Mouse (Mus musculus) stomach, embryonic 16.5 days (tissue): ENCODE data around the gene Smpd4. TPM values are rescaled to one million over a fixed set of nuclear protein-coding genes. Genes with fewer than 3 reads are reported as not detected.
A peak's percentile ranks its signal among the peaks of the same experiment; 100 is the strongest.
"Not testable (repeated sequence)": the region's sequence is repeated elsewhere in the genome, so short reads cannot be mapped to it uniquely, and the experiment has no call there.

Experiments used
- ATAC-seq: fragments of 200-750 bp; cut with Nextera tagmentation; 2 replicates; pipeline ENCODE4 v1.8.0; 2017; ENCODE audit warnings: moderate number of reproducible peaks, moderate TSS enrichment; ENCODE audit not compliant: insufficient read depth, low FRiP score
- H3K27ac ChIP-seq: fragments of 300-500 bp; sonication (generic); 2 replicates; pipeline ENCODE4 v1.5.1; 2014; ENCODE audit warnings: low read length
- H3K27me3 ChIP-seq: fragments of 300-500 bp; sonication (generic); 2 replicates; pipeline ENCODE4 v1.6.1; 2014; ENCODE audit warnings: low read length, control low read depth, mixed read lengths; ENCODE audit not compliant: control insufficient read depth, insufficient read depth
- H3K36me3 ChIP-seq: fragments of 300-500 bp; sonication (generic); 2 replicates; pipeline ENCODE4 v1.6.1; 2014; ENCODE audit warnings: low read length; ENCODE audit not compliant: control insufficient read depth, insufficient read depth
- H3K4me1 ChIP-seq: fragments of 300-500 bp; sonication (generic); 2 replicates; pipeline ENCODE4 v1.6.1; 2014; ENCODE audit warnings: low read length, control low read depth, mixed read lengths; ENCODE audit not compliant: control insufficient read depth, insufficient read depth
- H3K4me2 ChIP-seq: fragments of 300-500 bp; sonication (generic); 2 replicates; pipeline ENCODE4 v1.6.1; 2014; ENCODE audit warnings: low read depth, low read length, mixed read lengths
- H3K4me3 ChIP-seq: fragments of 300-500 bp; sonication (generic); replicated peaks from 2 replicates; pipeline ENCODE4 v1.5.1; 2014; ENCODE audit warnings: mild to moderate bottlenecking, low read length
- H3K9ac ChIP-seq: fragments of 300-500 bp; sonication (generic); 2 replicates; pipeline ENCODE4 v1.6.1; 2014; ENCODE audit warnings: low read length
- H3K9me3 ChIP-seq: fragments of 300-500 bp; sonication (generic); replicated peaks from 2 replicates; pipeline ENCODE4 v1.6.1; 2016; ENCODE audit warnings: low read length, control low read depth; ENCODE audit not compliant: control insufficient read depth
- WGBS: fragments of 180-500 bp; shearing (Covaris S2); extraction: QIAGEN DNeasy Blood & Tissue Kit; methylation state at CpG from one replicate; pipeline ENCODE4 v1.1.7; 2014; 5-methylcytosine and 5-hydroxymethylcytosine counted together
- polyA plus RNA-seq: library from polyadenylated mRNA; unstranded; fragments of >200 nt; fragmentation: Nextera tagmentation; extraction: Ambion mirVana; gene quantifications from 2 replicates; pipeline ENCODE4 v1.2.1, GENCODE M21; 2015

Smpd4 gene
- polyA plus RNA-seq, 1 experiment from 2014 or later, result 25.3 TPM

DNA sequence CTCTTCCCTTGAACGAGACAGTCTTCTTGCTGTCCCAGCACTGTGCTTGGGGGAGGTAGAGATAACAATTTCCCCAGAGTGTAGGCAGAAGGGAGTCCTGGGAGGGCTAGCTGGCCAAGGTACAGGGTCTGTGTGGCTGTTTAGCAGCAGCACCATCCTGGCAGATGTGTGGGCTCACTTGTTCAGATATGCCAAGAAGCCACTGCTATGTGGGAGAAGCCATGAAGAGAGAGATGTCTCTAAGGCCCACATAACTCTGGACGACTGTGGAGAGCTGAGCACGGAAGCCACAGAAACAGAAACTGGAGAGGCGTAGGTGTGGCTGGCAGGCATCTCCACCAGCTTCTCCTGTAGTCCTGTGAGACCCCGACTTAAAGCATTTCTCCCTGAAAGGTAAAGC, 13.5 kb upstream of the Smpd4 start:
- Histone ChIP-seq H3K4me3 (no peak overlapping the region), H3K27me3 (no peaks in the 10 kb centered on the region), H3K4me1 (no peaks in the 10 kb centered on the region), H3K27ac (no peak overlapping the region), H3K9ac (no peak overlapping the region), H3K36me3 (no peaks in the 10 kb centered on the region), H3K9me3 (0 out of 2 replicates have a peak, but pooled peaks cover 3% of the 10 kb centered on the region), H3K4me2 (no peak overlapping the region)
- ATAC-seq, result no peak
- WGBS, result 81% methylated on average over 5 of the region's 5 CpGs

DNA sequence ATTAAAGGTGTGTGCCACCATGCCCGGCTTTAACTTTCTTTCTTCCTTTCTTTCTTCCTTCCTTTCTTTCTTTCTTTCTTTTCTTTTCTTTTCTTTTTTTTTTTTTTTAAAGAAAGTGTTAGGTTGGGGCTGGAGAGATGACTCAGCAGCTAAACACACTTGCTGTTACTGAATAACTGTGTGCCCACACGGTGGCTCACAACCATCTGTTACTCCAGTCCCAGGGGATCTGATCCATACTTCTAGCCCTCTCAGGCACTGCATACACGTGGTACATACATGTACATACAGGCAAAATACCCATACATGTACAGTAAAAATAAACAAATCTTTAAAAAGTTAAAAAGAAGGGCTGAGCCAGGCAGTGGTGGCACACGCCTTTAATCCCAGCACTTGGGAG, 7.8 kb upstream of the Smpd4 start:
- no peaks in the 10 kb centered on the region for H3K4me1 ChIP-seq
- ATAC-seq, result no peak
- H3K9me3 ChIP-seq, result 0 out of 2 replicates have a peak, but pooled peaks cover 3% of the 10 kb centered on the region
- no peaks in the 10 kb centered on the region for H3K27me3 ChIP-seq
- no peak overlapping the region for H3K9ac ChIP-seq
- WGBS, result 68% methylated on average over 4 of the region's 4 CpGs
- no peak overlapping the region for H3K27ac ChIP-seq
- no peak overlapping the region for H3K4me3 ChIP-seq
- no peaks in the 10 kb centered on the region for H3K36me3 ChIP-seq
- H3K4me2 ChIP-seq, result no peak overlapping the region

DNA sequence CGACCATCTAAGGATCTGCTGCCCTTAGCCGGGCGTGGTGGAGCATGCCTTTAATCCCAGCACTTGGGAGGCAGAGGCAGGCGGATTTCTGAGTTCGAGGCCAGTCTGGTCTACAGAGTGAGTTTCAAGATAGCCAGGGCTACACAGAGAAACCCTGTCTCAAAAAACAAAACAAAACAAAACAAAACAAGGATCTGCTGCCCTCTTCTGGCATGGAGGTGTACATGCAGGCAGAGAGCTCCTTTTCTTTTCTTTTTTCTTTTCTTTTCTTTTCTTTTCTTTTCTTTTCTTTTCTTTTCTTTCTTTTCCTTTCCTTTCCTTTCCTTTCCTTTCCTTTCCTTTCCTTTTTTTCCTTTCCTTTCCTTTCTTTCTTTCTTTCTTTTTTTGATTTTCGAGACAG, 4.4 kb upstream of the Smpd4 start:
- not testable (repeated sequence) for H3K27ac ChIP-seq, H3K4me3 ChIP-seq, H3K9ac ChIP-seq, H3K9me3 ChIP-seq, H3K27me3 ChIP-seq, H3K4me1 ChIP-seq, H3K36me3 ChIP-seq, ATAC-seq, H3K4me2 ChIP-seq
- WGBS, result 89% methylated on average over 6 of the region's 6 CpGs

DNA sequence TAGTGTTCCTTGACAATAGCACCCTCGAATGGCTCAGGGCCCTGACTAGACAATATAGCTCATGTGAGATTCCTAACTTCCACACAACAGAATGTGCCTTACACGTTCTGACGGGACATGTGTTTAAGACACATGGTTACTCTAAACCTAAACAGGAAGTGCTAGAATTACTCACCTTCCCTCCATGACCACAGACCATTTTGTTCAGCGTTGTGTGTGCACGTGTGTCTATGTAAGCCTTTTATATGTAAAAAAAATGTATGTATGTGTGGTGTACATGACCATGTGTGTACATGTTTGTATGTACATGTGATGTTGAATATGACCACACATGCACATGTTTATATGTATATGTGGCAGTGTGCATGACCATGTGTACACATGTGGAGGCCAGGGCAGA, 2.9 kb upstream of the Smpd4 start:
- Histone ChIP-seq H3K4me2 (no peak overlapping the region), H3K4me1 (peaks cover 11% of the 10 kb centered on the region), H3K27ac (no peak overlapping the region), H3K9me3 (no peaks in the 10 kb centered on the region), H3K27me3 (no peaks in the 10 kb centered on the region), H3K9ac (no peak overlapping the region), H3K36me3 (no peaks in the 10 kb centered on the region), H3K4me3 (no peak overlapping the region)
- ATAC-seq, result no peak
- WGBS, result 70% methylated on average over 5 of the region's 5 CpGs

DNA sequence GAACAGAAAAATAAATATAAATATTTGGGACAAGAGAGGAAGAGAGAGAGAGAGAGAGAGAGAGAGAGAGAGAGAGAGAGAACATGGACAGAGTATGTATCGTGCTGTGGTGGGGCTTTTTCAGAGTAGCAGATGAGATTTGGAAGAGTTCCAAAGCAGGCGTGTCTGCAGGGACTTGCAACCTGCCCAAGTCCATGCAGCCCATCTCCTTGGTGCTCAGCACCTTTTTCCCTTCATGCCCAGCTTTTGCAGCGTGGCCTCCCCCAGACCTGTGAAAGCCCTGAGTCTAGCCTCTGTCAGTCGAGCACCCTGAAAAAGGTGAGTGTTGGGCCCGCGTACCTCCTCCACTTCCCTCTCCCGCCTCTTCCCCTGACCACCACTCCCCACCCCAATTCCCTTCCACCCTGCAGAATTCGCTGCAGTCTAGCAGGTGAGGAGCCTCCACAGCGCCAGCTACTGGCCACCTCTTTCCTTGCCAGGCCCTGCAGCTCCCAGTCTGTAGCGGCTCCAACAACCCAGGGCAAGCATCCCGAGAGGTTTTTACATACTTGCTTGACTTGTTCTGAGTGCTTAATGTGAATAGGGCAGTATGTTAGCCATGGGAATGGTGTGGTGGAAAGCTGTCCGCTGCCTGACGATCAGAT, 1.1 kb upstream of the Smpd4 start:
- no peaks in the 10 kb centered on the region for H3K36me3 ChIP-seq
- no peaks in the 10 kb centered on the region for H3K9me3 ChIP-seq
- WGBS, result 9% methylated on average over 13 of the region's 13 CpGs
- H3K27me3 ChIP-seq, result no peaks in the 10 kb centered on the region
- peaks cover 11% of the 10 kb centered on the region for H3K4me1 ChIP-seq
- ATAC-seq, result peak; percentile 53; the same call in 1 of the 2 replicates
- peak overlapping the region; percentile 39; the same call in 1 of the 2 replicates for H3K9ac ChIP-seq
- no peak overlapping the region for H3K4me3 ChIP-seq
- H3K27ac ChIP-seq, result no peak overlapping the region
- peak overlapping the region; percentile 32; the same call in 1 of the 2 replicates for H3K4me2 ChIP-seq

DNA sequence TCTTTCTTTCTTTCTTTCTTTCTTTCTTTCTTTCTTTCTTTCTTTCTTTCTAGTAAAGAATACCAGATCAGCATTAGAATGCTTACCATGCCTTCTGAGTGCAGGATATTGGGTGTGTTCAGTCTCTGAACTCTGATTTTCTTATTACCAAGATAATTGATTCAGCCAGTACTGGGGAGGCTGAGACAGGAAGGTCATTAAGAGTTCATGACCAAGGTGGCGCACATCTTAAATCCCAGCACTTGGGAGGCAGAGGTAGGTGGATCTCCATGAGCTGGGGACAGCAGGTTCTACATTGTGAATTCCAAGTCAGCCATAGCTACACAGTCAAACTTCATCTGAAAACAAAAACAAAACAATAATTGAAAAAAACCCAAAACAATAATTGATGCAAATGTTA, 2.8 kb downstream of the Smpd4 start:
- Histone ChIP-seq H3K4me2 (no peak overlapping the region), H3K27ac (no peak overlapping the region), H3K27me3 (no peaks in the 10 kb centered on the region), H3K4me3 (no peak overlapping the region), H3K4me1 (peaks cover 11% of the 10 kb centered on the region), H3K9me3 (no peaks in the 10 kb centered on the region), H3K36me3 (peaks cover 2% of the 10 kb centered on the region), H3K9ac (no peak overlapping the region)
- 91% methylated on average over 1 of the region's 1 CpGs for WGBS
- no peak for ATAC-seq

DNA sequence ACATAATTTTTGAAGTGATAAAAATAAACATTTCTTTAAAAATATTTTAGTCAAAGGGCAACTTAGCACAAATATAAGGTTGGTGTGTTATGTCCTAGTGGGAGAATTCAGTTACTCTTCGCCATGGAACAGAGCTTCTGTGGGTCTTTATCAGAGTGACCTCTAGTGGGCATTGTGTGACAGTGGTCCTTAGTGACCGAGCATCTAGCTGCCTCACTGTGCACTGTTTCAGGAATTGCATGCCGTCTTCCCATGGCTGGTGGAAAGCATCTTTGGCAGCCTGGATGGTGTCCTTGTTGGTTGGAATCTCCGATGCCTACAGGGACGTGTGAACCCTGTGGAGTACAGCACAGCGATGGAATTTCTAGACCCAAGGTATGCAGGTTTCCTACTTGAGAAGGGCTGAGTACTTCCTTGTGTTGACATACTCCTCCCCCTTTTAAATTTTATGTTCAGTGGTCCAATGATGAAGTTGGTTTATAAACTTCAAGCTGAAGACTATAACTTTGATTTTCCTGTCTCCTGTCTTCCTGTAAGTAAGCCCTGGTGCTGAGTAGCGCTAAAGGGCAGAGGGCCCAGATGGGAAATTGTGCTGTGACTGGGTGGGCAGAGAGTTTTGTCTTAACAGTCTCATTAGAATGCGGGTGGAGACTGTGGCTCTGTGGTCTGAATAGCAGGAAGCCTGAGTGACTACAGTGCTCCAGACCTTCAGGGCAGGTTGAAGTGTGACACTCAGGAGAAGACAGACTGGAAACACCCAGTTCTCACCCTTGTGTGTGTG, 6.5 kb downstream of the Smpd4 start:
- Histone ChIP-seq H3K27me3 (no peaks in the 10 kb centered on the region), H3K9ac (no peak overlapping the region), H3K27ac (no peak overlapping the region), H3K36me3 (peaks cover 2% of the 10 kb centered on the region), H3K4me2 (no peak overlapping the region), H3K4me3 (no peak overlapping the region), H3K9me3 (no peaks in the 10 kb centered on the region), H3K4me1 (no peaks in the 10 kb centered on the region; the same call in 1 of the 2 replicates)
- 0 out of 2 replicates have a peak, but pooled peaks have one; percentile 44 for ATAC-seq
- 67% methylated on average over 8 of the region's 8 CpGs for WGBS

DNA sequence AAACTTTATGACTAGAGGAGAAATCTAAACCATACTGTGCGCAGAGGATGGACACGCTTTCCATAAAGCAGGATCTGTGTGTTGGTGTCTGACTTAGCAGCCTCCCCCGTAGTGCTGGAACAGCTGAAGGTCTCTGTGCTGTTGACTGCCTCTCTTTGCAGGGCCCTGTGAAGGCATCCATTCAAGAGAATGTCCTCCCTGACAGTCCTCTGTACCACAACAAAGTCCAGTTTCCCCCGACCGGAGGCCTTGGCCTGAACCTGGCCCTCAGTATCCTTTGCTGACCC, 7.1 kb downstream of the Smpd4 start:
- H3K27me3 ChIP-seq, result no peaks in the 10 kb centered on the region
- no peaks in the 10 kb centered on the region for H3K4me1 ChIP-seq
- H3K4me2 ChIP-seq, result no peak overlapping the region
- H3K27ac ChIP-seq, result no peak overlapping the region
- peaks cover 4% of the 10 kb centered on the region for H3K36me3 ChIP-seq
- H3K9me3 ChIP-seq, result no peaks in the 10 kb centered on the region
- no peak overlapping the region for H3K9ac ChIP-seq
- no peak for ATAC-seq
- no peak overlapping the region for H3K4me3 ChIP-seq
- WGBS, result 94% methylated on average over 5 of the region's 5 CpGs

DNA sequence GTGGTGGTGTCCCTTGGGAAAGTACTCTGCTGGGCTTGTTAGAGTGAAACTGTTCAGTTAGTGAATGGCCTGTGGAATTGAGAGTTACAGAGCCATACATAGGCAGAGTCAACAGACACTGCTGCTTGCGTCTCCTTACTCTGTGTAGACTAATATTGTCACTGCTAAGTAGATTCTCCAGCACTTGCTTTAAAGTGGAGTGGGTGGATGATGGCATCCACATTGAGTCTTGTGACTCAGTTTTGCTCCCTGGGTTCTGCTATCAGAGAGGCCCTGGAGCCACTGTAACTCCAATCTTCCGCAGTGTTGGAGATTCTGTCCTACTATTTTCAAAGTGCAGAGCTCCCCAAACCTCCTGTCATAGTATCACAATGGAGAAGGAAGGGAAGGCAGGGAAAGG, 13.4 kb downstream of the Smpd4 start:
- no peaks in the 10 kb centered on the region for H3K27me3 ChIP-seq
- no peaks in the 10 kb centered on the region for H3K4me1 ChIP-seq
- WGBS, result 92% methylated on average over 2 of the region's 2 CpGs
- no peaks in the 10 kb centered on the region for H3K9me3 ChIP-seq
- H3K4me3 ChIP-seq, result no peak overlapping the region
- H3K4me2 ChIP-seq, result no peak overlapping the region
- H3K36me3 ChIP-seq, result peaks cover 8% of the 10 kb centered on the region; the same call in 1 of the 2 replicates
- no peak overlapping the region for H3K27ac ChIP-seq
- H3K9ac ChIP-seq, result no peak overlapping the region
- no peak for ATAC-seq
